Mouse (Mus musculus) midbrain, postnatal 0 days (tissue): ENCODE results near the gene Sec14l5. TPM values are rescaled to one million over a fixed set of nuclear protein-coding genes. Genes with fewer than 3 reads are reported as not detected.
A peak's percentile ranks its signal among the peaks of the same experiment; 100 is the strongest.

Source experiments
- ATAC-seq: fragments of 200-750 bp; cut with Nextera tagmentation; 2 replicates; pipeline ENCODE4 v1.8.0; 2017; ENCODE audit warnings: moderate number of reproducible peaks, mild to moderate bottlenecking, moderate TSS enrichment, moderate library complexity; ENCODE audit not compliant: low FRiP score
- DNase-seq: peaks from one replicate; pipeline ENCODE4 v3.0.0-alpha.2; 2015; ENCODE audit warnings: low spot score
- H3K27ac ChIP-seq: fragments of 300-500 bp; sonication (generic); 2 replicates; pipeline ENCODE4 v1.5.1; 2014; ENCODE audit warnings: low read depth, mild to moderate bottlenecking, low read length, mixed read lengths
- H3K27me3 ChIP-seq: fragments of 300-500 bp; sonication (generic); 2 replicates; pipeline ENCODE4 v1.6.1; 2014; ENCODE audit warnings: low read length, control low read depth, mixed read lengths; ENCODE audit not compliant: insufficient read depth
- H3K36me3 ChIP-seq: fragments of 300-500 bp; sonication (generic); 2 replicates; pipeline ENCODE4 v1.6.1; 2014; ENCODE audit warnings: low read length, control low read depth, mixed read lengths; ENCODE audit not compliant: insufficient read depth
- H3K4me1 ChIP-seq: fragments of 300-500 bp; sonication (generic); 2 replicates; pipeline ENCODE4 v1.6.1; 2014; ENCODE audit warnings: mild to moderate bottlenecking, control low read depth, antibody characterized with exemption, low read length, mixed read lengths; ENCODE audit not compliant: insufficient read depth
- H3K4me2 ChIP-seq: fragments of 300-500 bp; sonication (generic); 2 replicates; pipeline ENCODE4 v1.6.1; 2014; ENCODE audit warnings: low read depth, mild to moderate bottlenecking, low read length, mixed read lengths; ENCODE audit not compliant: poor library complexity, severe bottlenecking
- H3K4me3 ChIP-seq: fragments of 300-500 bp; sonication (generic); 2 replicates; pipeline ENCODE4 v1.5.1; 2014; ENCODE audit warnings: low read depth, mild to moderate bottlenecking, low read length, moderate library complexity
- H3K9ac ChIP-seq: fragments of 300-500 bp; sonication (generic); replicated peaks from 2 replicates; pipeline ENCODE4 v1.6.1; 2014; ENCODE audit warnings: mild to moderate bottlenecking, low read length, moderate library complexity, mixed read lengths; ENCODE audit not compliant: poor library complexity, severe bottlenecking
- H3K9me3 ChIP-seq: fragments of 300-500 bp; sonication (generic); 2 replicates; pipeline ENCODE4 v1.6.1; 2016; ENCODE audit warnings: low read length, control low read depth
- CTCF ChIP-seq: IDR thresholded peaks from 2 replicates; pipeline ENCODE4 v1.5.1; 2016; ENCODE audit warnings: antibody characterized with exemption, mild to moderate bottlenecking
- WGBS: fragments of 180-500 bp; shearing (Covaris S2); extraction: QIAGEN DNeasy Blood & Tissue Kit; methylation state at CpG from one replicate; pipeline ENCODE4 v1.1.7; 2014; 5-methylcytosine and 5-hydroxymethylcytosine counted together
- polyA plus RNA-seq: library from polyadenylated mRNA; unstranded; fragments of >200 nt; fragmentation: Nextera tagmentation; extraction: Ambion mirVana; gene quantifications from 2 replicates; pipeline ENCODE4 v1.2.1, GENCODE M21; 2015
- total RNA-seq: library from RNA; depleted of rRNA; stranded (reverse); fragments of >200 nt; gene quantifications from 2 replicates; pipeline ENCODE4 v1.2.3, GENCODE M21; 2014

Sec14l5 gene
- total and polyA plus RNA-seq, 2 experiments from 2014 or later, result 0.14 to 1.6 TPM

- Histone ChIP-seq H3K9me3 (no peaks in the 10 kb centered on the region), H3K9ac (no peak overlapping the region), H3K4me1 (no peaks in the 10 kb centered on the region; the same call in 1 of the 2 replicates), H3K4me3 (peak overlapping the region; percentile 77; the same call in 1 of the 2 replicates), H3K36me3 (peaks cover 11% of the 10 kb centered on the region), H3K27me3 (no peaks in the 10 kb centered on the region), H3K4me2 (peak overlapping the region; percentile 95), H3K27ac (no peak overlapping the region)
- no peak for ATAC-seq
- WGBS, result 17% methylated on average over 4 of the region's 4 CpGs
- DNase-seq, result peak; percentile 41
- peak; percentile 75 for TF ChIP-seq CTCF
Measured at GRCm38 (mm10) chr16:5202681-5203080, 55.8 kb downstream of the Sec14l5 start.

GRCm38 (mm10) chr16:5203200-5203599, 56.3 kb downstream of the Sec14l5 start:
- H3K4me2 ChIP-seq, result peak overlapping the region; percentile 95
- peak overlapping the region; percentile 77 for H3K4me3 ChIP-seq
- DNase-seq, result no peak
- peak overlapping the region; percentile 57 for H3K9ac ChIP-seq
- H3K27me3 ChIP-seq, result no peaks in the 10 kb centered on the region
- ATAC-seq, result no peak; the same call in none of the 2 replicates
- peaks cover 8% of the 10 kb centered on the region for H3K36me3 ChIP-seq
- no peak for TF ChIP-seq CTCF
- H3K9me3 ChIP-seq, result no peaks in the 10 kb centered on the region
- whole genome bisulfite sequencing, result 2% methylated on average over 36 of the region's 36 CpGs
- no peak overlapping the region for H3K27ac ChIP-seq
- H3K4me1 ChIP-seq, result no peaks in the 10 kb centered on the region; the same call in 1 of the 2 replicates

- no peaks in the 10 kb centered on the region for H3K9me3 ChIP-seq
- 4% methylated on average over 40 of the region's 40 CpGs for WGBS
- ATAC-seq (peak; percentile 91), DNase-seq (peak; percentile 92)
- H3K4me3 ChIP-seq, result peak within 1 kb of the TSS; percentile 77
- H3K9ac ChIP-seq, result peak within 1 kb of the TSS; percentile 57
- TF ChIP-seq CTCF, result no peak
- H3K36me3 ChIP-seq, result peaks cover 2% of the 10 kb centered on the region; the same call in 1 of the 2 replicates
- H3K4me2 ChIP-seq, result peak within 1 kb of the TSS; percentile 95
- no peaks in the 10 kb centered on the region; the same call in 1 of the 2 replicates for H3K4me1 ChIP-seq
- 0 out of 2 replicates have a peak within 1 kb of the TSS, but pooled peaks have one; percentile 32 for H3K27ac ChIP-seq
- no peaks in the 10 kb centered on the region for H3K27me3 ChIP-seq
Measured at GRCm38 (mm10) chr16:5203668-5204433, 56.9 kb downstream of the Sec14l5 start, which contains the start of gene Nagpa. Gene Nagpa (minus strand): TSS chr16:5204012.

GRCm38 (mm10) chr16:5205431-5205970, 58.6 kb downstream of the Sec14l5 start:
- TF ChIP-seq CTCF, result no peak
- ATAC-seq, result no peak
- WGBS, result 85% methylated on average over 5 of the region's 5 CpGs
- H3K36me3 ChIP-seq, result no peaks in the 10 kb centered on the region
- DNase-seq, result no peak
- no peaks in the 10 kb centered on the region; the same call in 1 of the 2 replicates for H3K4me1 ChIP-seq
- H3K4me3 ChIP-seq, result no peak overlapping the region
- H3K27ac ChIP-seq, result no peak overlapping the region
- no peaks in the 10 kb centered on the region for H3K27me3 ChIP-seq
- no peaks in the 10 kb centered on the region for H3K9me3 ChIP-seq
- H3K9ac ChIP-seq, result no peak overlapping the region
- no peak overlapping the region for H3K4me2 ChIP-seq

- DNase-seq (no peak), ATAC-seq (no peak)
- Histone ChIP-seq H3K4me2 (no peak overlapping the region), H3K9me3 (no peaks in the 10 kb centered on the region), H3K36me3 (no peaks in the 10 kb centered on the region), H3K4me1 (no peaks in the 10 kb centered on the region; the same call in 1 of the 2 replicates), H3K27ac (no peak overlapping the region), H3K27me3 (no peaks in the 10 kb centered on the region), H3K4me3 (no peak overlapping the region), H3K9ac (no peak overlapping the region)
- WGBS, result 73% methylated on average over 5 of the region's 5 CpGs
- TF ChIP-seq CTCF, result no peak
Measured at GRCm38 (mm10) chr16:5206051-5206450, 59.1 kb downstream of the Sec14l5 start.

- H3K4me2 ChIP-seq, result no peak overlapping the region
- H3K27me3 ChIP-seq, result no peaks in the 10 kb centered on the region
- TF ChIP-seq CTCF, result no peak
- no peak overlapping the region for H3K27ac ChIP-seq
- no peaks in the 10 kb centered on the region for H3K36me3 ChIP-seq
- WGBS, result 76% methylated on average over 2 of the region's 2 CpGs
- ATAC-seq (no peak), DNase-seq (no peak)
- no peaks in the 10 kb centered on the region for H3K4me1 ChIP-seq
- H3K9ac ChIP-seq, result no peak overlapping the region
- H3K4me3 ChIP-seq, result no peak overlapping the region
- H3K9me3 ChIP-seq, result no peaks in the 10 kb centered on the region
Measured at GRCm38 (mm10) chr16:5210365-5210764, 63.5 kb downstream of the Sec14l5 start.
